Mouse (Mus musculus): Measurements from ENCODE around the gene Ints3.

DNA sequence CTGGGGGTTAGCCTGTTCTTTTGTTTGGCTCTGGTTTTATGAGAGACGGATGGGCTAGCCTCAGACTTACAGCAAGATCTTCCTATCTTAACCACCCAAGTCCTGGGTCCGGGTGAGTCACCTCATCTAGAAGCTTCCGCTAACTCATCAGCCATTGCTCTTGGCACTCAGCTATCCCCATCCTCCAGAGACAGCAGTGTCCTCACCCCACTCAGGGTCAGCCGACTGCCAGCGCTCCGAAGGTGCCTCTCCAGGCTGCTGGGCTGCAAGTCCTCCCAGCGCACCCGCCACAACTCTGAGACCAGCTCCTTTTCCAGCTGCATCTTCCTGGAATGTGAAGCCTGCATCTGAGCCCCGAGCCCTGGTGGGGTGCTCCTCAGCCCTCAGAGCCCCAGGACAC lies 26.3 kb upstream of the Ints3 start:
- no peak for TF ChIP-seq CTCF (IDR thresholded peaks at IDR 0.05; ENCODE audit: insufficient read depth, low read length)
- no peak for TF ChIP-seq POLR2A (IDR thresholded peaks at IDR 0.05; ENCODE audit: borderline replicate concordance, extremely low read depth, low read depth, low read length)

Data from lung, adult 2 months (tissue).